14 mouse cellular contexts compared by ENCODE assay signal in the genomic region with DNA sequence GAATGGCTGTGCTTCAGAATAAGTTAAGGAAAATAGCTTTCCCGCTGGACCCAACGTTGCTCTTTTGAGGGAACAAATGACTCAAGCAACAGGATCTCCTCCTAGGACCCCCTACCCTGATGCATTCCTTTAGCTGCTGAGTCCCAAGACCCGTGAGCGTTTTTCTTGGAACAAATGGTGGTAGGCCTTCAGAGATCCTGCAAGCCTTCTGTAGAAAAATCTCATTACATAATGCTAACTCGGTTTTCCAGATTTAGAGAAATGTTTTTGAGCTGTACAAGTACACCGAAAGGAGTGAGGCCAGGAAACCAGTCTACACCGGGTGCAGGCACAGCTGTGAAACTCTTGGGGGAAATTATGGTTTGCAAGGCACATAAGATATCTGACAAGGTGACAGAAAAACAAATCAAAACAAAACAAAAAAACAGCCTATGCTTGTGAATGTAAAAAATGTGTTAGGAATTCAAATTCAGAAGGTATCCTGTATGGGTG. TPM values are rescaled to one million over a fixed set of nuclear protein-coding genes. Genes with fewer than 3 reads are reported as not detected.
A peak's percentile ranks its signal among the peaks of the same experiment; 100 is the strongest.
DNase-seq lines count a peak whose midpoint lies in the region; ATAC-seq lines count a peak whose summit lies in the region.
"Had no signal": no experiment of that assay in that cellular context is flagged by ENCODE, and none has a peak within 500 bp of the region (broad histone marks: within the 10 kb centered on the region; RNA-seq: fewer than 3 reads in every experiment).

No protein-coding gene starts in this region.

- H3K27me3 ChIP-seq in forebrain, embryonic 15.5 days = no peaks in the 10 kb centered on the region
- H3K27me3 ChIP-seq in forebrain, embryonic 10.5 days (ENCODE audit: poor library complexity, severe bottlenecking) = no peaks in the 10 kb centered on the region
- H3K27me3 ChIP-seq in hindbrain, embryonic 14.5 days (ENCODE audit: control insufficient read depth, insufficient read depth, low read length) = no peaks in the 10 kb centered on the region
- H3K27me3 ChIP-seq in hindbrain, embryonic 11.5 days (ENCODE audit: control insufficient read depth, insufficient read depth, low read length) = no peaks in the 10 kb centered on the region
- no peaks in the 10 kb centered on the region for H3K27me3 ChIP-seq in midbrain, embryonic 11.5 days (ENCODE audit: control insufficient read depth, insufficient read depth, low read length)
- no peaks in the 10 kb centered on the region for H3K27me3 ChIP-seq in midbrain, embryonic 15.5 days (replicated peaks)
- H3K27me3 ChIP-seq in hindbrain, embryonic 15.5 days = no peaks in the 10 kb centered on the region

- H3K4me1 ChIP-seq in forebrain, embryonic 15.5 days = peaks cover 11% of the 10 kb centered on the region
- H3K4me1 ChIP-seq in forebrain, embryonic 10.5 days = peaks cover 8% of the 10 kb centered on the region
- 0 out of 2 replicates have a peak, but pooled peaks cover 6% of the 10 kb centered on the region for H3K4me1 ChIP-seq in hindbrain, embryonic 14.5 days (replicated peaks; ENCODE audit: control insufficient read depth, insufficient read depth, low read length)
- no peaks in the 10 kb centered on the region; the same call in 1 of the 2 replicates for H3K4me1 ChIP-seq in hindbrain, embryonic 11.5 days (replicated peaks; ENCODE audit: control insufficient read depth, insufficient read depth, low read length)
- H3K4me1 ChIP-seq in midbrain, embryonic 11.5 days (ENCODE audit: control insufficient read depth, insufficient read depth, low read length) = peaks cover 6% of the 10 kb centered on the region; the same call in 1 of the 2 replicates
- no peaks in the 10 kb centered on the region for H3K4me1 ChIP-seq in midbrain, embryonic 15.5 days
- H3K4me1 ChIP-seq in hindbrain, embryonic 15.5 days (replicated peaks) = peaks cover 9% of the 10 kb centered on the region
- H3K4me1 ChIP-seq: megakaryocyte, embryonic 14.5 days had no signal

- no peak overlapping the region for H3K9ac ChIP-seq in forebrain, embryonic 15.5 days (replicated peaks)
- no peak overlapping the region for H3K9ac ChIP-seq in hindbrain, embryonic 14.5 days
- no peak overlapping the region for H3K9ac ChIP-seq in hindbrain, embryonic 11.5 days (ENCODE audit: low read depth, low read length)
- no peak overlapping the region for H3K9ac ChIP-seq in midbrain, embryonic 11.5 days (ENCODE audit: low read length)
- no peak overlapping the region for H3K9ac ChIP-seq in midbrain, embryonic 15.5 days
- no peak overlapping the region for H3K9ac ChIP-seq in hindbrain, embryonic 15.5 days
- H3K9ac ChIP-seq: liver, embryonic 14.5 days had no signal

- WGBS in forebrain, embryonic 15.5 days = 29% methylated on average over 7 of the region's 7 CpGs
- 65% methylated on average over 7 of the region's 7 CpGs for WGBS in forebrain, embryonic 10.5 days
- WGBS in hindbrain, embryonic 14.5 days = 43% methylated on average over 7 of the region's 7 CpGs
- WGBS in hindbrain, embryonic 11.5 days = 51% methylated on average over 7 of the region's 7 CpGs
- WGBS in midbrain, embryonic 11.5 days = 49% methylated on average over 7 of the region's 7 CpGs
- WGBS in midbrain, embryonic 15.5 days = 39% methylated on average over 7 of the region's 7 CpGs
- 39% methylated on average over 7 of the region's 7 CpGs for WGBS in hindbrain, embryonic 15.5 days

- no peak overlapping the region for H3K4me3 ChIP-seq in forebrain, embryonic 15.5 days
- no peak overlapping the region for H3K4me3 ChIP-seq in forebrain, embryonic 10.5 days
- no peak overlapping the region for H3K4me3 ChIP-seq in hindbrain, embryonic 14.5 days (replicated peaks; ENCODE audit: low read length)
- H3K4me3 ChIP-seq in hindbrain, embryonic 11.5 days (ENCODE audit: low read depth, low read length) = no peak overlapping the region
- no peak overlapping the region for H3K4me3 ChIP-seq in midbrain, embryonic 11.5 days (ENCODE audit: low read depth, low read length)
- no peak overlapping the region for H3K4me3 ChIP-seq in midbrain, embryonic 15.5 days
- H3K4me3 ChIP-seq in hindbrain, embryonic 15.5 days = no peak overlapping the region
- H3K4me3 ChIP-seq: megakaryocyte, embryonic 14.5 days had no signal

- no peaks in the 10 kb centered on the region for H3K36me3 ChIP-seq in forebrain, embryonic 15.5 days
- no peaks in the 10 kb centered on the region for H3K36me3 ChIP-seq in forebrain, embryonic 10.5 days (replicated peaks)
- no peaks in the 10 kb centered on the region for H3K36me3 ChIP-seq in hindbrain, embryonic 14.5 days (replicated peaks; ENCODE audit: control insufficient read depth, insufficient read depth)
- H3K36me3 ChIP-seq in hindbrain, embryonic 11.5 days (ENCODE audit: control insufficient read depth, insufficient read depth, low read length) = no peaks in the 10 kb centered on the region
- no peaks in the 10 kb centered on the region for H3K36me3 ChIP-seq in midbrain, embryonic 11.5 days (ENCODE audit: control insufficient read depth, insufficient read depth, low read length)
- no peaks in the 10 kb centered on the region for H3K36me3 ChIP-seq in midbrain, embryonic 15.5 days (replicated peaks)
- H3K36me3 ChIP-seq in hindbrain, embryonic 15.5 days = no peaks in the 10 kb centered on the region

- no peak overlapping the region for H3K4me2 ChIP-seq in forebrain, embryonic 15.5 days (replicated peaks)
- no peak overlapping the region for H3K4me2 ChIP-seq in hindbrain, embryonic 14.5 days (replicated peaks)
- no peak overlapping the region for H3K4me2 ChIP-seq in hindbrain, embryonic 11.5 days (replicated peaks; ENCODE audit: low read depth, low read length)
- H3K4me2 ChIP-seq in midbrain, embryonic 11.5 days = no peak overlapping the region
- H3K4me2 ChIP-seq in midbrain, embryonic 15.5 days = no peak overlapping the region
- no peak overlapping the region for H3K4me2 ChIP-seq in hindbrain, embryonic 15.5 days

- ATAC-seq in forebrain, embryonic 15.5 days (replicated peaks) = peak; percentile 69
- no peak for ATAC-seq in hindbrain, embryonic 14.5 days (ENCODE audit: low FRiP score)
- no peak for ATAC-seq in hindbrain, embryonic 11.5 days (ENCODE audit: low FRiP score)
- ATAC-seq in midbrain, embryonic 11.5 days (ENCODE audit: low FRiP score) = no peak; the same call in 1 of the 2 replicates
- ATAC-seq in midbrain, embryonic 15.5 days (replicated peaks) = no peak; the same call in 1 of the 2 replicates
- peak; percentile 32; the same call in 1 of the 2 replicates for ATAC-seq in hindbrain, embryonic 15.5 days (ENCODE audit: low FRiP score, low read depth)
- ATAC-seq: lung, postnatal 0 days; Patski had no signal

- DNase-seq in forebrain, embryonic 10.5 days (ENCODE audit: extremely low spot score, low spot score) = no peak
- DNase-seq in hindbrain, embryonic 14.5 days (ENCODE audit: low spot score) = no peak
- DNase-seq in hindbrain, embryonic 11.5 days (ENCODE audit: low spot score) = no peak
- peak; percentile 80 for DNase-seq in midbrain, embryonic 11.5 days (ENCODE audit: low spot score, missing footprints)
- DNase-seq in spleen, adult 12 weeks (ENCODE audit: low spot score) = no peak
- DNase-seq: gastrocnemius, postnatal 36 days; thymus, postnatal 4 days had no signal

- peak overlapping the region; percentile 20; the same call in 1 of the 2 replicates for H3K27ac ChIP-seq in forebrain, embryonic 15.5 days (replicated peaks)
- H3K27ac ChIP-seq in forebrain, embryonic 10.5 days = no peak overlapping the region
- H3K27ac ChIP-seq in hindbrain, embryonic 14.5 days = 0 out of 2 replicates have a peak overlapping the region, but pooled peaks have one; percentile 21
- H3K27ac ChIP-seq in hindbrain, embryonic 11.5 days (ENCODE audit: low read depth, low read length) = no peak overlapping the region
- H3K27ac ChIP-seq in midbrain, embryonic 11.5 days (ENCODE audit: low read depth, low read length) = no peak overlapping the region
- H3K27ac ChIP-seq in midbrain, embryonic 15.5 days = no peak overlapping the region
- 0 out of 2 replicates have a peak overlapping the region, but pooled peaks have one; percentile 3 for H3K27ac ChIP-seq in hindbrain, embryonic 15.5 days (replicated peaks)
- H3K27ac ChIP-seq: liver, embryonic 14.5 days had no signal

- H3K9me3 ChIP-seq in forebrain, embryonic 15.5 days = no peaks in the 10 kb centered on the region
- no peaks in the 10 kb centered on the region for H3K9me3 ChIP-seq in forebrain, embryonic 10.5 days
- no peaks in the 10 kb centered on the region for H3K9me3 ChIP-seq in hindbrain, embryonic 14.5 days (ENCODE audit: control insufficient read depth, low read length)
- H3K9me3 ChIP-seq in hindbrain, embryonic 11.5 days (ENCODE audit: control insufficient read depth, low read length) = no peaks in the 10 kb centered on the region
- H3K9me3 ChIP-seq in midbrain, embryonic 11.5 days (ENCODE audit: control insufficient read depth, low read length) = no peaks in the 10 kb centered on the region
- H3K9me3 ChIP-seq in midbrain, embryonic 15.5 days = no peaks in the 10 kb centered on the region
- H3K9me3 ChIP-seq in hindbrain, embryonic 15.5 days = no peaks in the 10 kb centered on the region

RNA-seq across cellular contexts. Expression of gene Slc26a4, which starts 21.6 kb away (rescaled TPM):
- polyA plus RNA-seq in forebrain, embryonic 15.5 days (2015; fragmentation: Nextera tagmentation; extraction: Ambion mirVana) = 0.08 TPM in 1 of 2 replicates, not detected in the other
- not detected in 2 replicates for polyA plus RNA-seq in forebrain, embryonic 10.5 days (2016; fragmentation: Nextera tagmentation; extraction: Ambion mirVana)
- polyA plus RNA-seq in hindbrain, embryonic 14.5 days (2014; fragmentation: Nextera tagmentation; extraction: Ambion mirVana) = not detected in 2 replicates
- 0.07 TPM in 1 of 2 replicates, not detected in the other for polyA plus RNA-seq in hindbrain, embryonic 11.5 days (2014; fragmentation: Nextera tagmentation; extraction: Ambion mirVana)
- not detected in 2 replicates for polyA plus RNA-seq in midbrain, embryonic 11.5 days (2014; fragmentation: Nextera tagmentation; extraction: Ambion mirVana)
- polyA plus RNA-seq in midbrain, embryonic 15.5 days (2015; fragmentation: Nextera tagmentation; extraction: Ambion mirVana) = 0.09 and 0.14 TPM in 2 replicates
- polyA plus RNA-seq in hindbrain, embryonic 15.5 days (2015; fragmentation: Nextera tagmentation; extraction: Ambion mirVana) = 0.07 TPM in 1 of 2 replicates, not detected in the other
- polyA plus RNA-seq: liver, embryonic 14.5 days; lung, postnatal 0 days had no signal

RNA-seq across cellular contexts. Expression of gene Bcap29, which starts 53.1 kb away (rescaled TPM):
- 27.3 and 27.6 TPM in 2 replicates for polyA plus RNA-seq in forebrain, embryonic 15.5 days (2015; fragmentation: Nextera tagmentation; extraction: Ambion mirVana)
- 25.1 and 29.1 TPM in 2 replicates for polyA plus RNA-seq in forebrain, embryonic 10.5 days (2016; fragmentation: Nextera tagmentation; extraction: Ambion mirVana)
- 27.8 and 29.3 TPM in 2 replicates for polyA plus RNA-seq in hindbrain, embryonic 14.5 days (2014; fragmentation: Nextera tagmentation; extraction: Ambion mirVana)
- 27.3 and 30.6 TPM in 2 replicates for polyA plus RNA-seq in hindbrain, embryonic 11.5 days (2014; fragmentation: Nextera tagmentation; extraction: Ambion mirVana)
- polyA plus RNA-seq in midbrain, embryonic 11.5 days (2014; fragmentation: Nextera tagmentation; extraction: Ambion mirVana) = 28.1 and 30.8 TPM in 2 replicates
- polyA plus RNA-seq in midbrain, embryonic 15.5 days (2015; fragmentation: Nextera tagmentation; extraction: Ambion mirVana) = 23.5 and 25.7 TPM in 2 replicates
- 28.0 and 29.7 TPM in 2 replicates for polyA plus RNA-seq in hindbrain, embryonic 15.5 days (2015; fragmentation: Nextera tagmentation; extraction: Ambion mirVana)

Comparison
In these comparisons a context has a peak if more than half of its experiments do, and no peak if none do; other contexts are left out.
1. ATAC-seq: peak in forebrain, embryonic 15.5 days (single experiment) and hindbrain, embryonic 15.5 days (single experiment); none in hindbrain, embryonic 14.5 days (single experiment), hindbrain, embryonic 11.5 days (single experiment), midbrain, embryonic 11.5 days (single experiment) and midbrain, embryonic 15.5 days (single experiment).
2. H3K27ac ChIP-seq: peak in forebrain, embryonic 15.5 days (single experiment), hindbrain, embryonic 14.5 days (single experiment) and hindbrain, embryonic 15.5 days (single experiment); none in forebrain, embryonic 10.5 days (single experiment), hindbrain, embryonic 11.5 days (single experiment), midbrain, embryonic 11.5 days (single experiment) and midbrain, embryonic 15.5 days (single experiment).